Mouse (Mus musculus) midbrain, embryonic 12.5 days (tissue): Measurements from ENCODE around the gene Spaar. TPM values are rescaled to one million over a fixed set of nuclear protein-coding genes. Genes with fewer than 3 reads are reported as not detected.
"Not testable (repeated sequence)": the region's sequence is repeated elsewhere in the genome, so short reads cannot be mapped to it uniquely, and the experiment has no call there.

Source experiments
- ATAC-seq: fragments of 200-750 bp; cut with Nextera tagmentation; 2 replicates; pipeline ENCODE4 v1.8.0; 2017; ENCODE audit warnings: low read depth, moderate TSS enrichment, moderate library complexity; ENCODE audit not compliant: low FRiP score
- H3K27ac ChIP-seq: fragments of 300-500 bp; sonication (generic); replicated peaks from 2 replicates; pipeline ENCODE4 v1.5.1; 2016; ENCODE audit warnings: mild to moderate bottlenecking
- H3K27me3 ChIP-seq: fragments of 300-500 bp; sonication (generic); 2 replicates; pipeline ENCODE4 v1.6.1; 2016; ENCODE audit warnings: mild to moderate bottlenecking
- H3K36me3 ChIP-seq: fragments of 300-500 bp; sonication (generic); 2 replicates; pipeline ENCODE4 v1.6.1; 2016
- H3K4me1 ChIP-seq: fragments of 300-500 bp; sonication (generic); 2 replicates; pipeline ENCODE4 v1.6.1; 2016
- H3K4me2 ChIP-seq: fragments of 300-500 bp; sonication (generic); replicated peaks from 2 replicates; pipeline ENCODE4 v1.6.1; 2016; ENCODE audit warnings: mild to moderate bottlenecking, moderate library complexity
- H3K4me3 ChIP-seq: fragments of 300-500 bp; sonication (generic); 2 replicates; pipeline ENCODE4 v1.5.1; 2016; ENCODE audit warnings: mild to moderate bottlenecking
- H3K9ac ChIP-seq: fragments of 300-500 bp; sonication (generic); replicated peaks from 2 replicates; pipeline ENCODE4 v1.6.1; 2016; ENCODE audit warnings: mild to moderate bottlenecking, moderate library complexity
- H3K9me3 ChIP-seq: fragments of 300-500 bp; sonication (generic); 2 replicates; pipeline ENCODE4 v1.6.1; 2016; ENCODE audit warnings: mild to moderate bottlenecking
- WGBS: fragments of 180-500 bp; shearing (Covaris S2); methylation state at CpG from one replicate; pipeline ENCODE4 v1.1.7; 2016; 5-methylcytosine and 5-hydroxymethylcytosine counted together
- polyA plus RNA-seq: library from polyadenylated mRNA; unstranded; fragments of >200 nt; fragmentation: Nextera tagmentation; extraction: Ambion mirVana; gene quantifications from 2 replicates; pipeline ENCODE4 v1.2.1, GENCODE M21; 2016

Spaar gene
- polyA plus RNA-seq, 1 experiment from 2014 or later: not detected

DNA sequence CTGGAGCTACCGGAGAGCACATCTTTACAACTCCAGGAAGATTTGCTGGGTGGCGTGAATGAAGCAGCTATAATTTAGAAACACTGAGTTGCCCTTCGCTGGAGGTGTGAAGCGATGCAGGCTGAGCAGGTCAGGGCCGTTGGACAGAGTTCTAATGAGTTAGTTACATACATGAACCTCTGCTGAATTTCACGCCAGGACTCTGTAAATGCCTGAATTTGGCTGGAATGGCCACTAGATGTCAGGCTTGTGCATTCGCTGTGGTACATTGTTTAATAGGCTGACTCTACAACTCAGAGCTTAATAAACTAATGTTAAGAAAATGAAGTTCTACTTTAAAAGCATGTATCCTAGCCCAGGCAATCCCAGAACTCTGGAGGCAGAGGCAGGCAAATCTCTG lies 33.6 kb downstream of the Spaar start:
- no peak for ATAC-seq
- Histone ChIP-seq H3K4me2 (no peak overlapping the region), H3K9ac (no peak overlapping the region), H3K36me3 (no peaks in the 10 kb centered on the region), H3K4me3 (no peak overlapping the region), H3K27me3 (no peaks in the 10 kb centered on the region), H3K9me3 (no peaks in the 10 kb centered on the region), H3K27ac (no peak overlapping the region), H3K4me1 (no peaks in the 10 kb centered on the region)
- WGBS: 33% methylated on average over 7 of the region's 7 CpGs

DNA sequence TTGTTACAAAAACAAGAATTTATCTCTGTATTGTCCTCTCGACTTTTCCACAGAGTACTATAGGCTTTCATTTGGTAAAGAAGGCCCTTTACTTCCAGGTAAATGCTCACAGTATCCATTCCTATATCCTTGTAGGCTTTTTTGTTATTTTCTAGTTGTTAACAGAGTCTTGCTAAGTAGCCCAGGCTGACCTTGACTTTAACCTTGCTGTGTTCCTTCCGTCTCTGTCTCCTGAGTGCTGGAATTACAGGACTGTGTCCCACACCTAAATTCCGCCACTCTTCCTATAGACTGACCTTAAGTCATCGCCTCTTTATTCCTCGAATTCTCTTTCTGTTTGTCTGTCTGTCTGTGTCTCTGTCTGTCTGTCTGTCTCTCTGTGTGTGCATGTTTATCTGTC lies 38.5 kb downstream of the Spaar start:
- Histone ChIP-seq H3K27me3 (no peaks in the 10 kb centered on the region), H3K4me3 (no peak overlapping the region), H3K4me1 (no peaks in the 10 kb centered on the region), H3K4me2 (no peak overlapping the region), H3K9me3 (no peaks in the 10 kb centered on the region), H3K27ac (no peak overlapping the region), H3K36me3 (no peaks in the 10 kb centered on the region), H3K9ac (no peak overlapping the region)
- ATAC-seq: no peak
- WGBS: 88% methylated on average over 5 of the region's 5 CpGs

DNA sequence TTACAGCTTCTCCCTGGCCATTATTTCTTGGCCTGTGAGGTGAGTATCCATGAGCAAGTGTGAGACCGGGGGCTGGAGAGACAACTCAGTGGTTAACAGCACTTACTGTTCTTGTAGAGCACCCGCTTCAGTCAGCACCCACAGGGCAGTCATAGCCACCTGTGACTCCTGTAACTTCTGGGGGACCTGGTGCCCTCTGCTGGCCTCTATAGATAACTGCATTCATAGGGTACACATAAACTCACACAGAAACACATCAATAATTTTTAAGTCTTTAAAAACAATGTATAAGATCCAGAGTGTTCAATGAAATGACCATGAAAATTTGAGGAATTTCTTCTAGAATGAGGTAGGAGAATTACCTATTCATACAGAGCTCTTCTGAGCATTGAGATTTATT lies 39.5 kb downstream of the Spaar start:
- H3K9me3 ChIP-seq: no peaks in the 10 kb centered on the region
- H3K4me2 ChIP-seq: no peak overlapping the region
- H3K9ac ChIP-seq: no peak overlapping the region
- 96% methylated on average over 2 of the region's 2 CpGs for WGBS
- no peaks in the 10 kb centered on the region for H3K27me3 ChIP-seq
- no peak overlapping the region for H3K4me3 ChIP-seq
- H3K4me1 ChIP-seq: no peaks in the 10 kb centered on the region
- no peaks in the 10 kb centered on the region for H3K36me3 ChIP-seq
- no peak for ATAC-seq
- no peak overlapping the region for H3K27ac ChIP-seq

- Histone ChIP-seq H3K9me3 (no peaks in the 10 kb centered on the region), H3K9ac (no peak within 1 kb of the TSS), H3K4me3 (no peak within 1 kb of the TSS), H3K27ac (no peak within 1 kb of the TSS), H3K4me1 (no peaks in the 10 kb centered on the region), H3K4me2 (no peak within 1 kb of the TSS), H3K36me3 (no peaks in the 10 kb centered on the region), H3K27me3 (no peaks in the 10 kb centered on the region)
- ATAC-seq: no peak
- WGBS: 84% methylated on average over 6 of the region's 6 CpGs
These were observed 41.1 kb downstream of the Spaar start, which contains the start of gene Olfr159 for GRCm38 (mm10) chr4:43770909-43771308. TSS of gene Olfr159 (minus strand) at chr4:43771009.

GRCm38 (mm10) chr4:43771626-43772025 lies 41.8 kb downstream of the Spaar start:
- H3K9me3 ChIP-seq: no peaks in the 10 kb centered on the region
- H3K27me3 ChIP-seq: no peaks in the 10 kb centered on the region
- no peaks in the 10 kb centered on the region for H3K4me1 ChIP-seq
- no peak overlapping the region for H3K4me3 ChIP-seq
- no peak overlapping the region for H3K9ac ChIP-seq
- WGBS: 70% methylated on average over 6 of the region's 6 CpGs
- no peak overlapping the region for H3K27ac ChIP-seq
- no peaks in the 10 kb centered on the region for H3K36me3 ChIP-seq
- no peak for ATAC-seq
- H3K4me2 ChIP-seq: no peak overlapping the region

DNA sequence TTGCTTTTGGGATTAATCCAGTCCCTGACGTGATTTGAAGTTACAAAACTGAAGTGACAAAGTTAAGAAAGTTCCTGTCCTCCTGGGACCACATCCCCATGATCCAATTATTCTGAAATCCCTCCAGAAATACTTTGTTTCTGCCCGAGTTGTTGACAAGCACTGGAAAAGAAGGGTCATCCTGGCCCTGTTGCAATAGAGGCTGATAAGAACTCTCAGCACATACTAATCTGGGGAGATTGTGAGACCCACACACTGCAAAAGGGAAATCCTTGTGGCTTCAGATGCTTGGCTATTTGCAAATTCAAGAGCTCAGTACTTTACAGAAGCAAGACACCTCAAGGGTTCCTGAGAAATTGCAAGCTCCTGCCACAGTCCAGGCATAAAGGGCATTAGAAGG lies 42.5 kb downstream of the Spaar start:
- Histone ChIP-seq H3K27me3 (no peaks in the 10 kb centered on the region), H3K9me3 (no peaks in the 10 kb centered on the region), H3K9ac (no peak overlapping the region), H3K4me1 (no peaks in the 10 kb centered on the region), H3K4me3 (no peak overlapping the region), H3K4me2 (no peak overlapping the region), H3K36me3 (no peaks in the 10 kb centered on the region), H3K27ac (no peak overlapping the region)
- 22% methylated on average over 2 of the region's 2 CpGs for WGBS
- ATAC-seq: no peak

DNA sequence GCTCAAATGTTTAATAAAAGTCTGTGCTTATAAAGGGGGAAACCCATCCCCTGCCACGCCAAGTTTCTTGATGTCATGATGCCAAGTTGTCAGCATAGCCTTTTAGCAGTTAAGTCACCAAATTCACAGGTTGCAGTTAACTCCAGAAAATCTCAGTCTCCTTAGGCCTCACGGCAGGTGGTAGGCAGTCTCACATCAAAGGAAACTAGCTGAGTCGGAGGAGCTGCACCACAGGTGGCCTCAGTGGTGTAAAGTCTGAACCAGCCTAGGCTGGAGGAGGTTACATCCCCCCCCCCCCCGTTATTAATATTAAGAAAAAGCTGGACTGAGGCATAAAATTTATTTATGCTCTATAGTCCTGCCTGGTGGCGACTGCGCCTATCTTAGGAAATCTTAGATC lies 65.5 kb downstream of the Spaar start:
- no peaks in the 10 kb centered on the region for H3K9me3 ChIP-seq
- no peak overlapping the region for H3K4me3 ChIP-seq
- no peaks in the 10 kb centered on the region for H3K4me1 ChIP-seq
- H3K4me2 ChIP-seq: no peak overlapping the region
- H3K27ac ChIP-seq: no peak overlapping the region
- WGBS: 75% methylated on average over 6 of the region's 6 CpGs
- ATAC-seq: no peak
- H3K27me3 ChIP-seq: no peaks in the 10 kb centered on the region
- H3K9ac ChIP-seq: no peak overlapping the region
- no peaks in the 10 kb centered on the region for H3K36me3 ChIP-seq

DNA sequence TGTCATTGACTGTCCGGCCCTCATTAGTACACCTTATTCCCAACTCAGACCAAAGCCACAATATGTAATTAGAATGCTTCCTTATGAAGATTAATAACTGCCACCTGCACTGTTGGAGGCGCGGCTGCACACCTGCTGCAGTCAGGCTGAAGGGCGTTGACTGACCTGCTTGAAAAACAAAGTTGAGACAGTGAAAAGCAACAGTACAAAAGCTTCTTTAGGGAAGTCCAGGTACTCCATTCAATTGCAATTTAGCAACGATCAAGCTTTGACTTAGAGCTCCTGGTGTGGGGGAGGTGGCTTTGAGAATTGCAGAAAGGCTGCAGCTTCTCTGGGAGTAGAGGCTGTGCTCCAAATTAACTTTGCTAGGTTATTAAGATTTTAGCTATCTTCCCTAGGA lies 66.0 kb downstream of the Spaar start:
- ATAC-seq: not testable (repeated sequence)
- WGBS: 84% methylated on average over 5 of the region's 5 CpGs

GRCm38 (mm10) chr4:43798936-43799335 lies 69.1 kb downstream of the Spaar start:
- no peaks in the 10 kb centered on the region for H3K27me3 ChIP-seq
- 80% methylated on average over 7 of the region's 7 CpGs for WGBS
- H3K4me3 ChIP-seq: no peak overlapping the region
- no peak overlapping the region for H3K4me2 ChIP-seq
- no peak for ATAC-seq
- H3K4me1 ChIP-seq: no peaks in the 10 kb centered on the region
- peaks cover 7% of the 10 kb centered on the region; the same call in 1 of the 2 replicates for H3K9me3 ChIP-seq
- no peaks in the 10 kb centered on the region for H3K36me3 ChIP-seq
- no peak overlapping the region for H3K9ac ChIP-seq
- H3K27ac ChIP-seq: no peak overlapping the region

More for the DNA sequence above, 66.0 kb downstream of the Spaar start:
- not testable (repeated sequence) for H3K36me3 ChIP-seq, H3K9me3 ChIP-seq, H3K27ac ChIP-seq, H3K27me3 ChIP-seq, H3K9ac ChIP-seq, H3K4me3 ChIP-seq, H3K4me1 ChIP-seq, H3K4me2 ChIP-seq

Other genes with a start within 250 kb of the Spaar start
- not detected in 2 replicates for gene Sit1, start 246.3 kb upstream of the Spaar start, polyA plus RNA-seq
- gene Ccdc107, start 237.1 kb upstream of the Spaar start, polyA plus RNA-seq: 45.0 and 47.9 TPM in 2 replicates
- gene Arhgef39, start 230.3 kb upstream of the Spaar start, polyA plus RNA-seq: 33.1 TPM in 2 replicates
- gene Car9, start 223.1 kb upstream of the Spaar start, polyA plus RNA-seq: 0.52 and 0.61 TPM in 2 replicates
- gene Tpm2, start 206.3 kb upstream of the Spaar start, polyA plus RNA-seq: 46.0 and 61.3 TPM in 2 replicates
- 48.8 and 64.1 TPM in 2 replicates for gene Creb3, start 167.7 kb upstream of the Spaar start, polyA plus RNA-seq
- 64.5 and 64.6 TPM in 2 replicates for gene Tln1, start 167.3 kb upstream of the Spaar start, polyA plus RNA-seq
- gene Rgp1, start 151.3 kb upstream of the Spaar start, polyA plus RNA-seq: 31.8 and 37.2 TPM in 2 replicates
- gene Gba2, start 151.2 kb upstream of the Spaar start, polyA plus RNA-seq: 49.2 and 52.6 TPM in 2 replicates
- 0.51 and 1.8 TPM in 2 replicates for gene Msmp, start 145.5 kb upstream of the Spaar start, polyA plus RNA-seq
- 24.9 TPM in 2 replicates for gene Npr2, start 98.1 kb upstream of the Spaar start, polyA plus RNA-seq
- 3.9 TPM in 2 replicates for gene Spag8, start 76.4 kb upstream of the Spaar start, polyA plus RNA-seq
- gene Hint2, start 73.6 kb upstream of the Spaar start, polyA plus RNA-seq: 70.6 and 71.8 TPM in 2 replicates
- gene Tmem8b, start 61.1 kb upstream of the Spaar start, polyA plus RNA-seq: 11.9 and 14.7 TPM in 2 replicates
- 2.8 and 2.9 TPM in 2 replicates for gene Fam221b, start 60.9 kb upstream of the Spaar start, polyA plus RNA-seq
- gene Olfr70, start 29.2 kb upstream of the Spaar start, polyA plus RNA-seq: not detected in 2 replicates
- gene Olfr71, start 19.8 kb upstream of the Spaar start, polyA plus RNA-seq: not detected in 2 replicates
- 0.11 and 0.16 TPM in 2 replicates for gene Hrct1, start 2.8 kb upstream of the Spaar start, polyA plus RNA-seq
- not detected in 2 replicates for gene Olfr159, start 41.0 kb downstream of the Spaar start, polyA plus RNA-seq
- gene Olfr156, start 93.9 kb downstream of the Spaar start, polyA plus RNA-seq: not detected in 2 replicates
- gene Olfr157, start 110.2 kb downstream of the Spaar start, polyA plus RNA-seq: not detected in 2 replicates
- gene Olfr155, start 121.5 kb downstream of the Spaar start, polyA plus RNA-seq: not detected in 2 replicates
- 12.0 and 15.1 TPM in 2 replicates for gene Reck, start 145.5 kb downstream of the Spaar start, polyA plus RNA-seq
- 54.6 and 62.9 TPM in 2 replicates for gene Glipr2, start 227.4 kb downstream of the Spaar start, polyA plus RNA-seq